Mouse (Mus musculus): ENCODE measurements around the gene Lrtm1. TPM values are rescaled to one million over a fixed set of nuclear protein-coding genes. Genes with fewer than 3 reads are reported as not detected.

The Lrtm1 gene
- polyA plus RNA-seq, 1 experiment from 2014 or later, result 0.33 TPM

DNA sequence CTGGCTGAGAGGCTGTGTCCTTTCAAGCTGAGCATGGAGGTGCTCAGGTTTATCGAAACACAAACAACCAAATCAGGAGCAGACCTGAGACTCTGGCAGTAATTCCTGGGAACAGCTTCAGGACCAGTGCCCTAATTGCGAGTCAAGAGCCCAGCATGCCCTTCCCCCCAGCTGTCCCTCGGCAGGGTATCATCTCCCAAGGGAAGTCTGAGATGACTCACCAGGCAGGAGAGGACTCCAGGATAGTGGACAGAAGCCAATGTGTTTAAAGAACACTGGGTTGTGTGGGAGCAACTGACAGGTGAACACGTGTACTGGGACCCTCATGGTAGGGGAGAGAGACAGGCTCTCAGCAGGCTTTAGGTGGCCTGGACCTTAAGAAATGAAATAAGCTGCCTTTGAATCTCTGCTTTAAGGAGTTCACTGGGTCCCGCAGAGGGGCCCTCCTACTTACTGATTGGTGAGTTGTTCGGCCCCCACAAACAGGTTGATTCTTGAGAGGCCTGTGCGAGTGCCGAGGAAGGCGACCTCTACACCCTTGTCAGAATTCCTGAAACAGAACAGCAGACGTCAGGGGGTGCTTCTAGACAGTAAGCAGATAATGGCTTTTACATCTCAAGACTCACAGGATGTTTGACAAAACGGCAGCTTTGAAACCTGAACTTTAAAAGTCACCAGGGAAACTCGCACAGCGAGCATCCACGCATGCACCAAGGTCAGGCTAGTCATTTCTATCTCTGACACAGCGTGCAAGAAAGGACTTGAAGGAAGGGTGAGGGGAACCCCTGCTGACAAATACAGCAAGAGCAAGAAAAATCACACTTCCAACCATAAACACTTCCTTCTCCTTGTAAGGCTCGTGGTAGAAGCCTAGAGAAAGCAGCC is 34.2 kb downstream of the Lrtm1 start:
- Histone ChIP-seq H3K27ac (ENCODE audit: low read length) (no peak overlapping the region), H3K27me3 (replicated peaks; ENCODE audit: control insufficient read depth, insufficient read depth, low read length) (no peaks in the 10 kb centered on the region), H3K36me3 (ENCODE audit: control insufficient read depth, insufficient read depth) (no peaks in the 10 kb centered on the region), H3K4me2 (ENCODE audit: low read length) (no peak overlapping the region), H3K9ac (replicated peaks; ENCODE audit: low read depth, low read length) (no peak overlapping the region), H3K9me3 (ENCODE audit: control insufficient read depth, low read length) (no peaks in the 10 kb centered on the region), H3K4me3 (replicated peaks; ENCODE audit: low read length) (no peak overlapping the region), H3K4me1 (replicated peaks; ENCODE audit: control insufficient read depth, insufficient read depth, low read length) (no peaks in the 10 kb centered on the region)
- 80% methylated on average over 16 of the region's 16 CpGs for WGBS
- no peak for ATAC-seq

DNA sequence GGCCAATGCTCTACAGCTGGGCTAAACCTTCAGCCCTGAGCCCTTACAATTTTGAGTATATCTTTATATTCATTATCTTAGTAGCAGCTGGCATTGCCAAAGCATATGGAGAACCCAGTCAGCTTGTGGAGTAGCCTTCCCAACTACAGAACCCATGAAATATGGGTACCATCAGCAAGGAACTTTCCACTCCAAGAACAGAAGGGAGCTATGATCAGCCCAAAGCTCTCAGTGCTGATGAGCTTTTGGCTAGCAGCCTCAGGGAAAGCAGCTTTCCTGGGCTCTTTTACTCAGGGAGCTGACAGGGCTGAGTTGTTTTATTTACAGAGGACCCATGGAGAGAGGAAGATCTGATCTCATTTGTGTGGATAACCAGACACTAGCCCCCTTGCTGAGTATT is 42.7 kb downstream of the Lrtm1 start:
- H3K27me3 ChIP-seq (replicated peaks; ENCODE audit: control insufficient read depth, insufficient read depth, low read length), result no peaks in the 10 kb centered on the region
- no peaks in the 10 kb centered on the region for H3K36me3 ChIP-seq (ENCODE audit: control insufficient read depth, insufficient read depth)
- H3K27ac ChIP-seq (ENCODE audit: low read length), result no peak overlapping the region
- no peaks in the 10 kb centered on the region for H3K4me1 ChIP-seq (replicated peaks; ENCODE audit: control insufficient read depth, insufficient read depth, low read length)
- ATAC-seq, result no peak
- no peak overlapping the region for H3K9ac ChIP-seq (replicated peaks; ENCODE audit: low read depth, low read length)
- H3K4me2 ChIP-seq (ENCODE audit: low read length), result no peak overlapping the region
- H3K4me3 ChIP-seq (replicated peaks; ENCODE audit: low read length), result no peak overlapping the region
- H3K9me3 ChIP-seq (ENCODE audit: control insufficient read depth, low read length), result no peaks in the 10 kb centered on the region

DNA sequence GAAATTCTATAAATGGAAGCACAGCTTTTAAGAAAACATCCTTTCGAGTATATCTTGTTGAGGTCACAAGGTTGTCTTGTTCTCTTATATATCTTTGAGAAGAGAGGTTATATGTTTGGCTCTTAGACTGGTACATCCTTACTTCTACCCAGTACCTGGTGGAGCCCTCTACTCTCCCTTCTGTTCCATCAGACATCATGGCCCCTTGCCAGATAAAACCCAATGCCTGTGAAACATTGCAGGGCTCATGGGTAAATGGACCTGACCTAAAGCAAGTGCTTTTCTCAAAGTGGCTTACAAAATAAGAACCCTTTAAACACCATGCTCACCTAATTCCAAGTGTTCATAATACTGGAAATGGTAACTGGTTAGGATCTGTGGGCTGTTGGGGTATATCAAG is 43.5 kb downstream of the Lrtm1 start:
- 89% methylated on average over 1 of the region's 1 CpGs for WGBS
- H3K36me3 ChIP-seq (ENCODE audit: control insufficient read depth, insufficient read depth), result no peaks in the 10 kb centered on the region
- H3K4me3 ChIP-seq (replicated peaks; ENCODE audit: low read length), result no peak overlapping the region
- no peak overlapping the region for H3K4me2 ChIP-seq (ENCODE audit: low read length)
- no peaks in the 10 kb centered on the region for H3K27me3 ChIP-seq (replicated peaks; ENCODE audit: control insufficient read depth, insufficient read depth, low read length)
- H3K27ac ChIP-seq (ENCODE audit: low read length), result no peak overlapping the region
- H3K9me3 ChIP-seq (ENCODE audit: control insufficient read depth, low read length), result no peaks in the 10 kb centered on the region
- no peaks in the 10 kb centered on the region for H3K4me1 ChIP-seq (replicated peaks; ENCODE audit: control insufficient read depth, insufficient read depth, low read length)
- no peak for ATAC-seq
- no peak overlapping the region for H3K9ac ChIP-seq (replicated peaks; ENCODE audit: low read depth, low read length)

DNA sequence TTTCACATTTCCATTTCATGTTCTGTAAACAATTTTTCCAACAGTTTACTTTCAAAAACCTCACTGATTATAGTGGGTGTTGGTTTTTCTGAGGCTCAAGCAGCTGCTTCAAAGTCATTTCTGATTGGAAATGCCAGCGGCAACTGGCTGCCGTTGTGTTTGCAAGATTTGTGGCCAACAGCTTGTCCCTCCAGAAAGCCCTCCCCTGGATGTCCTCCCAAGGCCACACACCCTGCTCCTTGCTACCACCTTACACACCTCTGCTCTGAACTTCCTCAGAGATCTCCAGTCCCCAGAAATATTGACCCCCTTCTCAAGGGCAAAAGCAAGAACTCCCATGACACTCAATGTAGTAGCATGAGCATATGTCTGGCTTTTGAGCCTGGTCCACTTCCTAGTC is 44.7 kb downstream of the Lrtm1 start:
- Histone ChIP-seq H3K36me3 (ENCODE audit: control insufficient read depth, insufficient read depth) (no peaks in the 10 kb centered on the region), H3K9ac (replicated peaks; ENCODE audit: low read depth, low read length) (no peak overlapping the region), H3K4me3 (replicated peaks; ENCODE audit: low read length) (no peak overlapping the region), H3K4me1 (replicated peaks; ENCODE audit: control insufficient read depth, insufficient read depth, low read length) (no peaks in the 10 kb centered on the region), H3K27ac (ENCODE audit: low read length) (no peak overlapping the region), H3K4me2 (ENCODE audit: low read length) (no peak overlapping the region), H3K9me3 (ENCODE audit: control insufficient read depth, low read length) (no peaks in the 10 kb centered on the region), H3K27me3 (replicated peaks; ENCODE audit: control insufficient read depth, insufficient read depth, low read length) (no peaks in the 10 kb centered on the region)
- no peak for ATAC-seq
- 84% methylated on average over 2 of the region's 2 CpGs for WGBS

DNA sequence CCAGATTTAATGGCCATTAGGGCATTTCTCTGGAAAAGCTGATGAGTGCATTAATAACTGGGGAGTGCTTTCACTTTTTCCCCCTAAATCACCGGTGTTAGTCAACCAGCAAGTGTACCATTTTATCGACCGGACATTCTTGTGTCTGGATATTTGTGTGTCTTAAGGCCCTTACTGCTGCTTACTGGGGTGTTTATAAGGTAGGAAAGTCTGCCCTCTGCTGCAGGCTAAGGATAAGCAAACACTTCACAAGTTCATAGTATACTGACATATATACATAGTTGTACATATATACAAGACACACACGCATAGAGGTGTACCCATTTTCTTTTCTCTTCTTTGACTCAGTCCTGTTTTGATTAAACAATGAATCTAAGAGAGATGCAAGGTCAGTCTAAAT is 55.7 kb downstream of the Lrtm1 start:
- no peaks in the 10 kb centered on the region for H3K9me3 ChIP-seq (ENCODE audit: control insufficient read depth, low read length)
- H3K4me3 ChIP-seq (replicated peaks; ENCODE audit: low read length), result no peak overlapping the region
- H3K27me3 ChIP-seq (replicated peaks; ENCODE audit: control insufficient read depth, insufficient read depth, low read length), result no peaks in the 10 kb centered on the region
- no peak; the same call in 1 of the 2 replicates for ATAC-seq
- H3K4me1 ChIP-seq (replicated peaks; ENCODE audit: control insufficient read depth, insufficient read depth, low read length), result no peaks in the 10 kb centered on the region
- no peak overlapping the region for H3K4me2 ChIP-seq (ENCODE audit: low read length)
- WGBS, result 75% methylated on average over 4 of the region's 4 CpGs
- H3K36me3 ChIP-seq (ENCODE audit: control insufficient read depth, insufficient read depth), result no peaks in the 10 kb centered on the region
- no peak overlapping the region for H3K27ac ChIP-seq (ENCODE audit: low read length)
- H3K9ac ChIP-seq (replicated peaks; ENCODE audit: low read depth, low read length), result no peak overlapping the region

DNA sequence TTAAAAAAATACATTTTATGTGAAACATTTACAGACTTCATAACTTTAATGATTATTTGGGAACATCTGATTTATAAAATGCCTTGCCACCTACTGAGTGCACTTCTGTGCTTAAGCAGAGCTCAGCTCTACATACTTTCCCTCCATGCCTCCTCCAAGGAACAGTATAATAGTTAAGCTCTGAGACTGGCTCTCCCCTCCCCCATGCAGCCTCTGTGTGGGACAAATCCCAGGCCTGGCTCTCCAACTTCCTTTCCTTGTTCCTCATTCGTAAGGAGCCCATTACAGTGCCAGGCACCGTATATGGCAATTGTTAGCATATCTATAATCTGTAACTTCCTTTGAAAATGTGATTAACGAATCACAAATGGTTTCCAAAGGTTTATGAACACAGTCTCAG is 59.4 kb downstream of the Lrtm1 start:
- no peaks in the 10 kb centered on the region for H3K9me3 ChIP-seq (ENCODE audit: control insufficient read depth, low read length)
- ATAC-seq, result no peak
- no peak overlapping the region for H3K9ac ChIP-seq (replicated peaks; ENCODE audit: low read depth, low read length)
- no peak overlapping the region for H3K4me2 ChIP-seq (ENCODE audit: low read length)
- H3K27ac ChIP-seq (ENCODE audit: low read length), result no peak overlapping the region
- no peaks in the 10 kb centered on the region for H3K36me3 ChIP-seq (ENCODE audit: control insufficient read depth, insufficient read depth)
- 57% methylated on average over 3 of the region's 3 CpGs for WGBS
- H3K4me3 ChIP-seq (replicated peaks; ENCODE audit: low read length), result no peak overlapping the region
- no peaks in the 10 kb centered on the region for H3K27me3 ChIP-seq (replicated peaks; ENCODE audit: control insufficient read depth, insufficient read depth, low read length)
- no peaks in the 10 kb centered on the region for H3K4me1 ChIP-seq (replicated peaks; ENCODE audit: control insufficient read depth, insufficient read depth, low read length)

DNA sequence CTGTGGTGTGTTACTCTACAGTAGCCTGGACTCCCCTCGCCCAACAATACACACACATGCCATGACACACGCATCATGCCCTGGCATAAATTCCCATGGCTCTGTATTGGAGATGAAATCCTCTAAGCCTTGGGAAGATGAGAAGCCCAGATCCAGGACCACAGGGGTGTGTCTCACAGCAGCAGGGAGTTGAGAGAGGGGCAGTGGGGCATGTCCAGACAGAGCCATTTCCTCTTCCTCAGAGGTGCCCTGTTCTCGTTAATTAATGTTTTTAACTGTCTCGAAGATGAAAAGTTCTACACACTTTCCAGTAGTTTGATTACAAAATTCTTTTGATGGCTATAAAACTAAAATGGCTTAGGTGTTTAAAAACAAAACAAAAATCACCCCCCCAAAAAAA is 62.2 kb downstream of the Lrtm1 start:
- no peaks in the 10 kb centered on the region for H3K36me3 ChIP-seq (ENCODE audit: control insufficient read depth, insufficient read depth)
- H3K9me3 ChIP-seq (ENCODE audit: control insufficient read depth, low read length), result no peaks in the 10 kb centered on the region
- no peak for ATAC-seq
- H3K27me3 ChIP-seq (replicated peaks; ENCODE audit: control insufficient read depth, insufficient read depth, low read length), result no peaks in the 10 kb centered on the region
- H3K4me2 ChIP-seq (ENCODE audit: low read length), result no peak overlapping the region
- no peak overlapping the region for H3K27ac ChIP-seq (ENCODE audit: low read length)
- no peak overlapping the region for H3K9ac ChIP-seq (replicated peaks; ENCODE audit: low read depth, low read length)
- no peaks in the 10 kb centered on the region for H3K4me1 ChIP-seq (replicated peaks; ENCODE audit: control insufficient read depth, insufficient read depth, low read length)
- WGBS, result 87% methylated on average over 4 of the region's 4 CpGs
- no peak overlapping the region for H3K4me3 ChIP-seq (replicated peaks; ENCODE audit: low read length)

DNA sequence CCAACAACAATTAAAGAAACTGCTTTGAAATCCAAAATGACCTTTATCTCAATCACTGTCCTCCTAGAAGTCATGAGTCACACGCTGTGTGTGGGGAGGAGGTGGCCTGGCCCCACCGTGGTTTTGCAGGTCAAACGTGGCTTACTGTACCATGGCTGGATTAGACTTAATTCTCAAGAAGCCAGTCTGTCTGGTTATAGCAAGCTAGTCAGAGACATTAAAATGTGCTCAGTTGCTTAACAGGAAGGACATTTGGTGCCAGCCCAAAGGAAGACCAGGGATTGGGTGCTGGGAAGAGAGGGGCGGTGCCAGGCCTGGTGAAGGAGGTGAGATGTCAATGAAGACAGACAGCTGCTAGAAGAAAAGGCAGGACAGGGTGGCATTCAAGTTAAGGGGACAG is 62.6 kb downstream of the Lrtm1 start:
- WGBS, result 88% methylated on average over 4 of the region's 4 CpGs
- H3K27ac ChIP-seq (ENCODE audit: low read length), result no peak overlapping the region
- H3K27me3 ChIP-seq (replicated peaks; ENCODE audit: control insufficient read depth, insufficient read depth, low read length), result no peaks in the 10 kb centered on the region

DNA sequence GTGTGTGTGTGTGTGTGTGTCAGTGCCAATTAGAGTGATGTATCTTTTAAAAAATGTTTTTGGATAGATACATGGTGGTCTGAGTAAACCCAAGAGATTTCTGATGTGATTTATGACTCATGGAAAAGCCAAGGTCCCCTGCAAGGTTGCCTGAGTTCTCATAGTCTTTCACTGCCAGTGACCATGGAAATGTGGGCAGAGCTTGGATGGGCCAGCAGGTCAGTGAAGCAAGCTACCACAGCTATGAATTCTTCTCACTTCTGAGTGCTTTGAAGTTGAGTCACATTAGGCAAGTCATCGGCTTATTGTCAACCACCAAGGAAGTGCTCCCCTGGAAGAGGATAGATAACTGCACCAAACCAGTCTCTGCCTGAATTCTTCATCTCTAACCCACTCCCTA is 64.2 kb downstream of the Lrtm1 start:
- 100% methylated on average over 1 of the region's 1 CpGs for WGBS
- H3K4me2 ChIP-seq (ENCODE audit: low read length), result no peak overlapping the region
- H3K4me1 ChIP-seq (replicated peaks; ENCODE audit: control insufficient read depth, insufficient read depth, low read length), result peaks cover 6% of the 10 kb centered on the region; the same call in 1 of the 2 replicates
- no peaks in the 10 kb centered on the region for H3K27me3 ChIP-seq (replicated peaks; ENCODE audit: control insufficient read depth, insufficient read depth, low read length)
- no peaks in the 10 kb centered on the region for H3K36me3 ChIP-seq (ENCODE audit: control insufficient read depth, insufficient read depth)
- no peak overlapping the region for H3K9ac ChIP-seq (replicated peaks; ENCODE audit: low read depth, low read length)
- no peak overlapping the region for H3K27ac ChIP-seq (ENCODE audit: low read length)
- no peaks in the 10 kb centered on the region for H3K9me3 ChIP-seq (ENCODE audit: control insufficient read depth, low read length)
- H3K4me3 ChIP-seq (replicated peaks; ENCODE audit: low read length), result no peak overlapping the region
- ATAC-seq, result no peak

More for the DNA sequence above, 62.6 kb downstream of the Lrtm1 start:
- no peak overlapping the region for H3K4me3 ChIP-seq (replicated peaks; ENCODE audit: low read length)
- no peak overlapping the region for H3K4me2 ChIP-seq (ENCODE audit: low read length)
- H3K36me3 ChIP-seq (ENCODE audit: control insufficient read depth, insufficient read depth), result no peaks in the 10 kb centered on the region
- H3K9ac ChIP-seq (replicated peaks; ENCODE audit: low read depth, low read length), result no peak overlapping the region
- H3K4me1 ChIP-seq (replicated peaks; ENCODE audit: control insufficient read depth, insufficient read depth, low read length), result no peaks in the 10 kb centered on the region
- no peak for ATAC-seq
- no peaks in the 10 kb centered on the region for H3K9me3 ChIP-seq (ENCODE audit: control insufficient read depth, low read length)
